Mouse (Mus musculus) neural tube, embryonic 11.5 days (tissue): Measurements from ENCODE around the gene Tmem170. TPM values are rescaled to one million over a fixed set of nuclear protein-coding genes. Genes with fewer than 3 reads are reported as not detected.

Experiments
- ATAC-seq: fragments of 200-750 bp; cut with Nextera tagmentation; 2 replicates; pipeline ENCODE4 v1.8.0; 2017; ENCODE audit warnings: moderate number of reproducible peaks, mild to moderate bottlenecking, moderate TSS enrichment, moderate library complexity; ENCODE audit not compliant: insufficient read depth, low FRiP score, low TSS enrichment
- DNase-seq: peaks from one replicate; pipeline ENCODE4 v3.0.0-alpha.2; 2015; ENCODE audit warnings: low spot score
- H3K27ac ChIP-seq: fragments of 300-500 bp; sonication (generic); 2 replicates; pipeline ENCODE4 v1.5.1; 2014; ENCODE audit warnings: low read depth, mild to moderate bottlenecking, low read length
- H3K27me3 ChIP-seq: fragments of 300-500 bp; sonication (generic); 2 replicates; pipeline ENCODE4 v1.6.1; 2014; ENCODE audit warnings: mild to moderate bottlenecking, low read length, mixed read lengths; ENCODE audit not compliant: control insufficient read depth, insufficient read depth
- H3K36me3 ChIP-seq: fragments of 300-500 bp; sonication (generic); 2 replicates; pipeline ENCODE4 v1.6.1; 2014; ENCODE audit warnings: mild to moderate bottlenecking, low read length, moderate library complexity, mixed read lengths; ENCODE audit not compliant: control insufficient read depth, insufficient read depth
- H3K4me1 ChIP-seq: fragments of 300-500 bp; sonication (generic); 2 replicates; pipeline ENCODE4 v1.6.1; 2014; ENCODE audit warnings: low read length, mixed read lengths; ENCODE audit not compliant: control insufficient read depth, insufficient read depth
- H3K4me2 ChIP-seq: fragments of 300-500 bp; sonication (generic); 2 replicates; pipeline ENCODE4 v1.6.1; 2014; ENCODE audit warnings: low read depth, mild to moderate bottlenecking, moderate library complexity
- H3K4me3 ChIP-seq: fragments of 300-500 bp; sonication (generic); 2 replicates; pipeline ENCODE4 v1.5.1; 2014; ENCODE audit warnings: low read depth, low read length
- H3K9ac ChIP-seq: fragments of 300-500 bp; sonication (generic); 2 replicates; pipeline ENCODE4 v1.6.1; 2014; ENCODE audit warnings: mild to moderate bottlenecking, low read length
- H3K9me3 ChIP-seq: fragments of 300-500 bp; sonication (generic); 2 replicates; pipeline ENCODE4 v1.6.1; 2016; ENCODE audit warnings: low read length; ENCODE audit not compliant: control insufficient read depth
- WGBS: fragments of 180-500 bp; shearing (Covaris S2); extraction: QIAGEN DNeasy Blood & Tissue Kit; methylation state at CpG from one replicate; pipeline ENCODE4 v1.1.7; 2014; 5-methylcytosine and 5-hydroxymethylcytosine counted together
- polyA plus RNA-seq: library from polyadenylated mRNA; unstranded; fragments of >200 nt; fragmentation: Nextera tagmentation; extraction: Ambion mirVana; gene quantifications from 2 replicates; pipeline ENCODE4 v1.2.1, GENCODE M21; 2014

The Tmem170 gene
- polyA plus RNA-seq: 6.0 and 6.6 TPM in 2 replicates

- Histone ChIP-seq H3K9me3 (no peaks in the 10 kb centered on the region), H3K27me3 (no peaks in the 10 kb centered on the region), H3K9ac (peak within 1 kb of the TSS; percentile 64), H3K4me1 (no peaks in the 10 kb centered on the region), H3K4me3 (peak within 1 kb of the TSS; percentile 79), H3K36me3 (no peaks in the 10 kb centered on the region), H3K4me2 (peak within 1 kb of the TSS; percentile 83), H3K27ac (no peak within 1 kb of the TSS)
- peak; percentile 98 for ATAC-seq
- under 1% methylated on average over 40 of the region's 53 CpGs for WGBS
- peak; percentile 99 for DNase-seq
Observed at GRCm38 (mm10) chr8:111876355-111876948, at the start of gene Tmem170. Tmem170 (minus strand) TSS chr8:111876750.

DNA sequence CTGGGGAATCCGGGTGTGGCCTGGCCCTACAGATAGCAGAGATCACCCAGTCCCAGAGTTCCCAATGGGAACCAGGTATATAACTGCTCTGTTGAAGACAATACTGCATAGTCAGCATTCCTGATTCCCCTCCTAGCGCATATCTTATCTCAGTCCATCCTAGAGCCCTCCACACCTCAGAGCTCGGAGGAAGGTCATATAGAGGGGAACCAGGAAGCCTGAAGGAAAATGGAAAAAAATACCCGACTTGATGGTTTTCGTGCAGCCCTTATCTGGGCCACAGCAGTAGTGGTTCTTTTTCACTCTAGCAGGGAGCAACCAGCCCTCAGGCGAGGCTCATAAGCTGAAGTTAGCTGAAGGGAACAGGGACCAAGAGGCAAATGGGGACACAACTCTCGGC is 48.4 kb upstream of the Tmem170 start:
- no peak for ATAC-seq

GRCm38 (mm10) chr8:111923383-111923804 is 46.8 kb upstream of the Tmem170 start:
- ATAC-seq (no peak), DNase-seq (no peak)
- H3K36me3 ChIP-seq: no peaks in the 10 kb centered on the region
- no peak overlapping the region for H3K4me2 ChIP-seq
- no peaks in the 10 kb centered on the region for H3K27me3 ChIP-seq
- H3K4me1 ChIP-seq: no peaks in the 10 kb centered on the region
- H3K9ac ChIP-seq: no peak overlapping the region
- H3K4me3 ChIP-seq: no peak overlapping the region
- H3K27ac ChIP-seq: no peak overlapping the region
- WGBS: 32% methylated on average over 10 of the region's 10 CpGs
- no peaks in the 10 kb centered on the region for H3K9me3 ChIP-seq

More for the DNA sequence above, 48.4 kb upstream of the Tmem170 start:
- Histone ChIP-seq H3K4me1 (no peaks in the 10 kb centered on the region), H3K36me3 (no peaks in the 10 kb centered on the region), H3K9ac (no peak overlapping the region), H3K9me3 (no peaks in the 10 kb centered on the region), H3K4me2 (no peak overlapping the region), H3K27me3 (no peaks in the 10 kb centered on the region), H3K4me3 (no peak overlapping the region), H3K27ac (no peak overlapping the region)
- 89% methylated on average over 7 of the region's 7 CpGs for WGBS
- no peak for DNase-seq

GRCm38 (mm10) chr8:111920971-111921370 is 44.4 kb upstream of the Tmem170 start:
- no peak overlapping the region for H3K27ac ChIP-seq
- no peaks in the 10 kb centered on the region for H3K36me3 ChIP-seq
- no peaks in the 10 kb centered on the region for H3K27me3 ChIP-seq
- H3K4me1 ChIP-seq: no peaks in the 10 kb centered on the region
- ATAC-seq: no peak
- no peaks in the 10 kb centered on the region for H3K9me3 ChIP-seq
- H3K4me2 ChIP-seq: no peak overlapping the region
- no peak overlapping the region for H3K4me3 ChIP-seq
- WGBS: 88% methylated on average over 4 of the region's 4 CpGs
- H3K9ac ChIP-seq: no peak overlapping the region
- no peak for DNase-seq

DNA sequence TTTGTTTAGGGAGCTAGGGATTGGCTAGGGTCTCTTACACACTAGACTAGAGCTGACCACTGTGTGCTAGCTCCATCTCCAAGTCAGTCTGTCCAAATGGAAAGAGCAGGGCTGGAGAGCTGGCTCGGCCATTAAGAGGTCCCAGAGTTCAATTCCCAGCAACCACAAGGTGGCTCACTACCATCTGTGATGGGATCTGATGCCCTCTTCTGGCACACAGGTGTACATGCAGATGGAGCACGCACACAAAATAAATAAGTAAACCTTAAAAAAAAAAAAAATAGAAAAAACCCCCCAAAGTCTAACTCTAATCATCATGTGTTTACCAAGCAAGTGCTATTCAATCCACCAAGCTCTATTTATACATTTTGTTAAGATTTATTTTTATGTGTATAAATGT is 43.1 kb upstream of the Tmem170 start:
- Histone ChIP-seq H3K4me2 (no peak overlapping the region), H3K4me3 (no peak overlapping the region), H3K9me3 (no peaks in the 10 kb centered on the region), H3K27ac (no peak overlapping the region), H3K36me3 (no peaks in the 10 kb centered on the region), H3K4me1 (no peaks in the 10 kb centered on the region), H3K27me3 (no peaks in the 10 kb centered on the region), H3K9ac (no peak overlapping the region)
- ATAC-seq (no peak), DNase-seq (no peak)
- 88% methylated on average over 2 of the region's 2 CpGs for WGBS

- Histone ChIP-seq H3K27ac (no peak overlapping the region), H3K9ac (no peak overlapping the region), H3K4me2 (no peak overlapping the region), H3K4me1 (0 out of 2 replicates have a peak, but pooled peaks cover 3% of the 10 kb centered on the region), H3K36me3 (no peaks in the 10 kb centered on the region), H3K9me3 (no peaks in the 10 kb centered on the region), H3K4me3 (no peak overlapping the region), H3K27me3 (peaks cover 13% of the 10 kb centered on the region; the same call in 1 of the 2 replicates)
- WGBS: 47% methylated on average over 12 of the region's 12 CpGs
- ATAC-seq (peak; percentile 36; the same call in 1 of the 2 replicates), DNase-seq (no peak)
Observed at GRCm38 (mm10) chr8:111912860-111913432, 36.4 kb upstream of the Tmem170 start.

- H3K36me3 ChIP-seq: no peaks in the 10 kb centered on the region
- peaks cover 13% of the 10 kb centered on the region; the same call in 1 of the 2 replicates for H3K27me3 ChIP-seq
- H3K27ac ChIP-seq: no peak overlapping the region
- no peaks in the 10 kb centered on the region for H3K9me3 ChIP-seq
- no peak overlapping the region for H3K4me3 ChIP-seq
- 0 out of 2 replicates have a peak, but pooled peaks cover 3% of the 10 kb centered on the region for H3K4me1 ChIP-seq
- no peak overlapping the region for H3K4me2 ChIP-seq
- ATAC-seq (no peak), DNase-seq (no peak)
- no peak overlapping the region for H3K9ac ChIP-seq
- WGBS: 46% methylated on average over 7 of the region's 7 CpGs
Observed at GRCm38 (mm10) chr8:111911572-111911971, 35.0 kb upstream of the Tmem170 start.

GRCm38 (mm10) chr8:111909621-111910450 is 33.3 kb upstream of the Tmem170 start, which contains the start of gene Chst5:
Chst5 (minus strand) TSS chr8:111910447.
- peak; percentile 61; the same call in 1 of the 2 replicates for ATAC-seq
- 9% methylated on average over 46 of the region's 47 CpGs for WGBS
- DNase-seq: peak; percentile 51
- Histone ChIP-seq H3K9ac (peak within 1 kb of the TSS; percentile 70), H3K4me1 (0 out of 2 replicates have a peak, but pooled peaks cover 3% of the 10 kb centered on the region), H3K36me3 (no peaks in the 10 kb centered on the region), H3K27ac (0 out of 2 replicates have a peak within 1 kb of the TSS, but pooled peaks have one; percentile 34), H3K27me3 (peaks cover 13% of the 10 kb centered on the region; the same call in 1 of the 2 replicates), H3K4me3 (peak within 1 kb of the TSS; percentile 35), H3K4me2 (peak within 1 kb of the TSS; percentile 74), H3K9me3 (no peaks in the 10 kb centered on the region)
